Mouse (Mus musculus): ENCODE data around the gene Nfib. TPM values are rescaled to one million over a fixed set of nuclear protein-coding genes. Genes with fewer than 3 reads are reported as not detected.

The Nfib gene
- polyA plus RNA-seq, 1 experiment, result 44.3 TPM

DNA sequence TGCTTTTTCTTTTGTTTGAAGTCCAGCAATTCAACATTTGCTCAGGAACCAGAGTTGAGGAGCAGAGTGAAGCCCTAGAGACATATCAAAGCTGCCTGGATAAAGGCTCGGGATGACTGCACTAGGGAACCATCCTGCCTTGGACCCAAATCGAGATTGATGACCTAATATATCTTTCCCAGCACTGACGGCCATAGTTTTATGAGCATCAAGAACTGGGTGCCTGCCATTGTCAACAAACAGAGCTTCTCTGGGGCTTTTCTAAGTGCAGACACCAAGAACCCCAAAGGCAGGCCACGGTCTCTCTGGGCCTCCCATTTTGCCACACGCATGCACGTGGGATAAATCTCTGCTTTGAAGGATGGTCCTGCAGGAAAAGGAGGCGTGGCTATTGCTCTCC is 153.3 kb downstream of the Nfib start:
- H3K4me1 ChIP-seq (ENCODE audit: control insufficient read depth, insufficient read depth, low read length), result peaks cover 3% of the 10 kb centered on the region; the same call in 1 of the 2 replicates
- no peak for TF ChIP-seq POLR2A (IDR thresholded peaks at IDR 0.05; ENCODE audit: borderline replicate concordance, insufficient read depth, low read length)
- no peak for TF ChIP-seq CTCF (IDR thresholded peaks at IDR 0.05; ENCODE audit: borderline replicate concordance, insufficient read depth, low read depth, low read length)
- no peak for DNase-seq

DNA sequence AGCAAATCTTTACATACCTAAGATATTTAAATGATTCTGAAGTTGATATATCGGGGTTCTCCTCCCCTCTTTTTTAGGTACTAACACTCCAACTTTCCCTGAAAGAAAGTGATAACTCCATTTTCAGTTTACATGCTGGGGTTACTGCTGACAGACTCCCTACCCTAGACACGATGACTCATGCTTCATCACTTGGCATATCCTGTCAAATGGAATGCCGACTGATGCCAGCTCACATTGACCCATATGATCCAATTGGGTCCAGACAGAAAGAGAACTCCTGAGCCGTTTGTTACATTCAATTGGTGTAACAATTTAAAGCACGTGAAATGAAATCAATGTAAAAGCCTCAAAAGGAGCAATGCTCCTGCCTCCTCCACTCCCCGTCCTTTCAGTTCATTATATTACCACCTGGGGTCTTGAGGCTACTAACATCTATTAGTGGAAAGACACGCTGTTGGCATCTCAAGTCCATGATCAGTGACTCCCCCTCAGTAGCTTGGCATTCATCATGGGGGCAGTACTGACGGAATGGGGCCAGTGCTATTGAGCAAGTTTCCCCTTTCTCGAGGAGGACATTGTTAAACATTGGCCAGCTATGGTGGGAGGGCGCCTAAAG is 155.7 kb downstream of the Nfib start:
- Histone ChIP-seq H3K4me1 (ENCODE audit: control insufficient read depth, insufficient read depth, low read length) (peaks cover 3% of the 10 kb centered on the region; the same call in 1 of the 2 replicates), H3K27ac (ENCODE audit: insufficient read depth, low read length) (no peak overlapping the region), H3K27me3 (ENCODE audit: control insufficient read depth, insufficient read depth, low read length) (no peaks in the 10 kb centered on the region), H3K4me3 (replicated peaks; ENCODE audit: insufficient read depth, low read depth, low read length) (no peak overlapping the region)
- DNase-seq, result peak in 1 of 2 experiments; percentile 66
- whole genome bisulfite sequencing, result 46% methylated on average over 10 of the region's 10 CpGs
- TF ChIP-seq POLR2A (IDR thresholded peaks at IDR 0.05; ENCODE audit: borderline replicate concordance, insufficient read depth, low read length) (no peak), CTCF (IDR thresholded peaks at IDR 0.05; ENCODE audit: borderline replicate concordance, insufficient read depth, low read depth, low read length) (no peak)

More for the DNA sequence above, 153.3 kb downstream of the Nfib start:
- Histone ChIP-seq H3K27me3 (ENCODE audit: control insufficient read depth, insufficient read depth, low read length) (no peaks in the 10 kb centered on the region), H3K4me3 (replicated peaks; ENCODE audit: insufficient read depth, low read depth, low read length) (no peak overlapping the region), H3K27ac (ENCODE audit: insufficient read depth, low read length) (no peak overlapping the region)
- 84% methylated on average over 7 of the region's 7 CpGs for WGBS

DNA sequence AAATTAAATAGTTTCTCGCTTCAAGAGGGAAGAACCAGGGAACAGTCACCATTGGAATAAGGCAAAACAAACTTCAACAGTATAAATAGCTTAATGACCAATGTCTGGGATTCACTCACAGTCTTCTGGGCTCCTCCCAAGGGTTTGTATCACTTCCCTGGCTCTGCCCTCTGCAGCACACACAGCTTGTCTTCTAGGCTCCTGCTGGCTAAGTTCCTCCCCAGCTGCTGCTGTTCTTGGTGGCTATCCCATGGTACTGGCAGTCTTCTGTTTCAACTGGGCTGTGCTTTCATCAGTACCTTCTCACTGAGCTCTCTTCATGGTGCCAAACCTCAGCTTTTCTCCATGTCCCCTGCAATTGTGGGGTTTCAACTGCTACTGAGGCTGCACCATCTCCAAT is 157.3 kb downstream of the Nfib start:
- 96% methylated on average over 1 of the region's 1 CpGs for WGBS
- peaks cover 3% of the 10 kb centered on the region; the same call in 1 of the 2 replicates for H3K4me1 ChIP-seq (ENCODE audit: control insufficient read depth, insufficient read depth, low read length)
- H3K27ac ChIP-seq (ENCODE audit: insufficient read depth, low read length), result no peak overlapping the region
- no peak for TF ChIP-seq POLR2A (IDR thresholded peaks at IDR 0.05; ENCODE audit: borderline replicate concordance, insufficient read depth, low read length)
- no peak for TF ChIP-seq CTCF (IDR thresholded peaks at IDR 0.05; ENCODE audit: borderline replicate concordance, insufficient read depth, low read depth, low read length)
- DNase-seq, result no peak
- H3K4me3 ChIP-seq (replicated peaks; ENCODE audit: insufficient read depth, low read depth, low read length), result no peak overlapping the region
- no peaks in the 10 kb centered on the region for H3K27me3 ChIP-seq (ENCODE audit: control insufficient read depth, insufficient read depth, low read length)

DNA sequence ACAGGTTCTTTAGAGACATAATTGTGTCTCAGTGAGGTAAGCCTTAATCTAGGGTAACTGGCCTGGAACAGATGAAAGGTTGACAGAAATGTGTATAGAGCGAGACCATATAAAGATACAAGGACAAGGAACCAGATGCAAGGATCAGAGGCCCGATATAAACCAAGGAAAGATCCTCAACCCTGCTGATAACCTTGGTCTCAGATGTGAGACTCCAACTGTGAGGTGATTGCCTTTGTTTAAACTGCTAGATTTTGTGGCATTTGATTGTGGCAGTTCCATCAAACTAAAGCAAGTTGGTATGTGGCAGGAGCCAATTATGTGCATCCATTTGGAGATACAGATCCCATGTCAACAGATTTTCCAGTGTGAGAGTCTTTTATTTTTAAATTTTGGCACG is 161.6 kb downstream of the Nfib start:
- H3K27me3 ChIP-seq (ENCODE audit: control insufficient read depth, insufficient read depth, low read length), result no peaks in the 10 kb centered on the region
- H3K4me1 ChIP-seq (ENCODE audit: control insufficient read depth, insufficient read depth, low read length), result peaks cover 9% of the 10 kb centered on the region; the same call in 1 of the 2 replicates
- WGBS, result 88% methylated on average over 3 of the region's 3 CpGs
- no peak for DNase-seq
- H3K4me3 ChIP-seq (replicated peaks; ENCODE audit: insufficient read depth, low read depth, low read length), result no peak overlapping the region
- TF ChIP-seq CTCF (IDR thresholded peaks at IDR 0.05; ENCODE audit: borderline replicate concordance, insufficient read depth, low read depth, low read length), result no peak
- H3K27ac ChIP-seq (ENCODE audit: insufficient read depth, low read length), result no peak overlapping the region

DNA sequence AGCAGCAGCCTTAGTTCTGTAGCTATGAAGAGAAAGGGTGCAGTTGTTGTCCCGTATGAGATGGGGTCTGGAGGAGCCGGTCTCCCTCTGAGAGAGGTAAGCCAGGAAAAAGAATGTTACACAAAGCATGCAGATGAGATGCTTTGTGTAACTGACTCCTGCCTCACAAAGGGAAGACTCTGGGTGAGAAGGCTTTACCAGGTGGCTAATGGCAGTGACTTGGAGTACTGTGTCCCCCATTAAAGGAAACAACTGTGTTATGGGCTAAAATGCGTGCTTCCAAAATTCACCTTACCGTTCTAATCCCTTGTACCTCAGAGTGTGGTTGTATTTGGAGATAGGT is 162.2 kb downstream of the Nfib start:
- TF ChIP-seq POLR2A (IDR thresholded peaks at IDR 0.05; ENCODE audit: borderline replicate concordance, insufficient read depth, low read length), result no peak
- no peak for TF ChIP-seq CTCF (IDR thresholded peaks at IDR 0.05; ENCODE audit: borderline replicate concordance, insufficient read depth, low read depth, low read length)
- DNase-seq, result no peak
- 86% methylated on average over 4 of the region's 4 CpGs for WGBS
- Histone ChIP-seq H3K4me1 (ENCODE audit: control insufficient read depth, insufficient read depth, low read length) (peaks cover 9% of the 10 kb centered on the region; the same call in 1 of the 2 replicates), H3K27ac (ENCODE audit: insufficient read depth, low read length) (no peak overlapping the region), H3K4me3 (replicated peaks; ENCODE audit: insufficient read depth, low read depth, low read length) (no peak overlapping the region), H3K27me3 (ENCODE audit: control insufficient read depth, insufficient read depth, low read length) (no peaks in the 10 kb centered on the region)

DNA sequence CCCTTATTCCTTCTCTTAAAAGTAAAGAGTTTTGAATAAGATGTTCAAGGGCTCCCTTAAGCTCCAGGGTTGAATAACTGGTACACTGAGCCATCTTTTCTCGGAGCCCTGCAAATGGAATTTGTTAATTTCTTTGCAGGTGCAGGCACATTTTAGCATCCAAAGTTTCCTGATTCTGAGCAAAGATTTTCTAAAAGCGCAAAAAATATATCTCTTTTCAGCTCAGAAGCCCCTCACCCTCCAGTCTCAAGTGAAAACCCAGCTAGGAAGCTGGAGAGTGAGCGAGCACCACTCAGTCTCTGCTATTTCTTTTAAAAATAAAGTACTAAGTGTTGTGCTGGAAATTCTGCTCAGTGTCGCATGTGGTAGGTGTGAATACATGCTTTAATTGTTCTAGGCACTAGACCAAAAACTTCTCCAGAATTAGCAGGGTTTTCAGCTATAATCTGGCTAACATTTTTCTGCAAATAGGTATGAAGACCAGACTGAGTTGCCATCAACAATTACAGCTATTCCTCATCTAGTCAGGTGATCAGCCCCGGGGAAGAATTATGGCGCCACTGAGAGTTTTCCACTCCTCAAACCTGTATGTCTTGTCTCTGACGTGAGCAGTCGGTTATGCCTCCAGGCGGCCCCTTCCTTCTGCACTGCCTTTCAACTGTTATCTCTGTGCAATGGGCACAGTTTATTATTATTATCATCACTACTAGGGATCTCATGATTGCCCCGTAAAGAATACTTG is 162.7 kb downstream of the Nfib start:
- 77% methylated on average over 10 of the region's 10 CpGs for WGBS
- no peak for DNase-seq
- Histone ChIP-seq H3K4me3 (replicated peaks; ENCODE audit: insufficient read depth, low read depth, low read length) (no peak overlapping the region), H3K27ac (ENCODE audit: insufficient read depth, low read length) (no peak overlapping the region), H3K4me1 (ENCODE audit: control insufficient read depth, insufficient read depth, low read length) (peaks cover 9% of the 10 kb centered on the region; the same call in 1 of the 2 replicates), H3K27me3 (ENCODE audit: control insufficient read depth, insufficient read depth, low read length) (no peaks in the 10 kb centered on the region)
- TF ChIP-seq CTCF (IDR thresholded peaks at IDR 0.05; ENCODE audit: borderline replicate concordance, insufficient read depth, low read depth, low read length), result no peak

DNA sequence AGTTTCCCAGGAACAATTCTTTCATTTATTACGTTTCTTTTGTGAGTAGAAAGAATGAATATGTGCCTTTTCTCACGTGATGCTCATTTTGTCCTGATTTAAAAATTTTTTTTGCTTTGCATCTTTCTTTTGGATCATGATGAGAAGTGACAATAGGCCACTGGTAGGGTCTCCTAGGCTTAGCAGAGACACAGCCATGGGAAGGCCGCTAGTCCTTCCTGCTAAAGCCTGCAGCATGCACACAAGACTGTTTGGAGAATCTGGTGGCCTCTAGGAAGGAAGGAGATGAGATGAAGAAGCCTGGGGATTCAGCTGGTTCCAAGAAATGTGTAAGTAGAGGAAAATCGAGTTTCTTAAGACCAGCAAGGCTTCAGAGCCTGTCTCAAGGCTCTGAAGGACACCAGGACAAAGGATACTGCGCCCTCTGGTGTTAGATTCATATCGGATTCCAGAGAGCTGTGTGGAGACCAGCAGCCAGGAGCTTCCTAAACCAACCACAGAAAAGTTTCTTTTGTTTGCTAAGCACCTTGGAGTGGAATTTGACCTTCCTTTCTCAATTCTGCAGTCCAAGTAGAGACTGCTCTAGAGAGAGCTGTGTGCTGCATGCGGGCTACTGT is 163.5 kb downstream of the Nfib start:
- TF ChIP-seq POLR2A (IDR thresholded peaks at IDR 0.05; ENCODE audit: borderline replicate concordance, insufficient read depth, low read length), result no peak
- TF ChIP-seq CTCF (IDR thresholded peaks at IDR 0.05; ENCODE audit: borderline replicate concordance, insufficient read depth, low read depth, low read length), result peak; percentile 75
- DNase-seq, result peak; percentile 80 to 86
- WGBS, result 29% methylated on average over 7 of the region's 7 CpGs
- H3K4me3 ChIP-seq (replicated peaks; ENCODE audit: insufficient read depth, low read depth, low read length), result no peak overlapping the region
- H3K27me3 ChIP-seq (ENCODE audit: control insufficient read depth, insufficient read depth, low read length), result no peaks in the 10 kb centered on the region
- no peak overlapping the region for H3K27ac ChIP-seq (ENCODE audit: insufficient read depth, low read length)
- H3K4me1 ChIP-seq (ENCODE audit: control insufficient read depth, insufficient read depth, low read length), result peaks cover 9% of the 10 kb centered on the region; the same call in 1 of the 2 replicates
